Mouse (Mus musculus) CH12.LX (cell line): Measurements from ENCODE around the gene Glis3. TPM values are rescaled to one million over a fixed set of nuclear protein-coding genes. Genes with fewer than 3 reads are reported as not detected.

ENCODE experiments used
- DNase-seq: peaks from one replicate; pipeline ENCODE4 v3.0.0-alpha.2; 2013; ENCODE audit errors: extremely low read depth
- H3K27ac ChIP-seq: 2 replicates; pipeline ENCODE4 v1.5.1; 2012; ENCODE audit warnings: low read depth, mild to moderate bottlenecking, control low read depth, moderate library complexity; ENCODE audit not compliant: insufficient read depth
- H3K27me3 ChIP-seq: replicated peaks from 2 replicates; pipeline ENCODE3; 2012; ENCODE audit warnings: inconsistent platforms
- H3K36me3 ChIP-seq, 2 experiments: replicated peaks in 1 of 2; 2 replicates each; pipeline versions ENCODE3 to v1.6.1; 2012; ENCODE audit warnings: inconsistent platforms in 1 of 2, low read length in 1 of 2, mild to moderate bottlenecking in 1 of 2, mixed read lengths in 1 of 2, moderate library complexity in 1 of 2; ENCODE audit not compliant: control insufficient read depth in 1 of 2, insufficient read depth in 1 of 2
- H3K4me1 ChIP-seq, 2 experiments: 2 replicates each; pipeline ENCODE4 v1.6.1; 2012; ENCODE audit warnings: inconsistent platforms in 1 of 2, moderate library complexity in 1 of 2; ENCODE audit not compliant: insufficient read depth in 2 of 2, control insufficient read depth in 1 of 2
- H3K4me2 ChIP-seq: 2 replicates; pipeline ENCODE4 v1.6.1; 2012; ENCODE audit warnings: low read depth, mild to moderate bottlenecking, control low read depth; ENCODE audit not compliant: poor library complexity, insufficient read depth, severe bottlenecking
- H3K4me3 ChIP-seq, 3 experiments: fragments of 150-350 bp in 1 of 3; sonication (generic) in 1 of 3; replicated peaks in 1 of 3; 2 replicates each; pipeline versions ENCODE3 to v1.5.1; 2011 to 2012; ENCODE audit warnings: low read depth in 2 of 3, low read length in 2 of 3, mild to moderate bottlenecking in 2 of 3, moderate library complexity in 2 of 3, control low read depth in 1 of 3, improper control_type of control experiment in 1 of 3, inconsistent platforms in 1 of 3, mixed read lengths in 1 of 3; ENCODE audit not compliant: poor library complexity in 1 of 3
- H3K79me2 ChIP-seq: replicated peaks from 2 replicates; pipeline ENCODE4 v1.6.1; 2012; ENCODE audit warnings: mild to moderate bottlenecking, moderate library complexity; ENCODE audit not compliant: control insufficient read depth, poor library complexity, insufficient read depth, severe bottlenecking; ENCODE audit errors: extremely low read depth
- H3K9ac ChIP-seq: 2 replicates; pipeline ENCODE4 v1.6.1; 2012; ENCODE audit warnings: low read depth, mild to moderate bottlenecking, control low read depth, moderate library complexity; ENCODE audit not compliant: insufficient read depth
- H3K9me3 ChIP-seq: replicated peaks from 2 replicates; pipeline ENCODE3; 2012; ENCODE audit warnings: low read length, inconsistent platforms, mixed read lengths
- CHD2 ChIP-seq: IDR thresholded peaks from 2 replicates; pipeline ENCODE4 v1.6.1; 2011; ENCODE audit warnings: low read length, improper control_type of control experiment
- EP300 ChIP-seq: IDR thresholded peaks from 2 replicates; pipeline ENCODE4 v1.6.1; 2011; ENCODE audit warnings: low read length, improper control_type of control experiment
- ETS1 ChIP-seq: conservative IDR thresholded peaks from 2 replicates; pipeline ENCODE4 v1.6.1; 2012; ENCODE audit warnings: low read depth, mild to moderate bottlenecking, inconsistent platforms, low read length, improper control_type of control experiment, moderate library complexity
- GABPA ChIP-seq: IDR thresholded peaks from 2 replicates; pipeline ENCODE4 v1.6.1; 2012; ENCODE audit warnings: low read depth, low read length, improper control_type of control experiment, inconsistent platforms; ENCODE audit not compliant: insufficient replicate concordance
- HCFC1 ChIP-seq: IDR thresholded peaks from 2 replicates; pipeline ENCODE4 v1.6.1; 2012; ENCODE audit warnings: low read depth, mild to moderate bottlenecking, inconsistent platforms, low read length, improper control_type of control experiment
- JUN ChIP-seq: IDR thresholded peaks from 2 replicates; pipeline ENCODE4 v1.6.1; 2011; ENCODE audit warnings: low read depth, mild to moderate bottlenecking, low read length, improper control_type of control experiment, moderate library complexity; ENCODE audit not compliant: insufficient read depth
- JUND ChIP-seq: conservative IDR thresholded peaks from 2 replicates; pipeline ENCODE4 v1.6.1; 2011; ENCODE audit warnings: low read depth, low read length, improper control_type of control experiment
- KAT2A ChIP-seq: IDR thresholded peaks from 2 replicates; pipeline ENCODE4 v1.6.1; 2012; ENCODE audit warnings: low read length, improper control_type of control experiment, inconsistent platforms; ENCODE audit not compliant: insufficient replicate concordance
- MEF2A ChIP-seq: IDR thresholded peaks from 2 replicates; pipeline ENCODE4 v1.6.1; 2014; ENCODE audit warnings: low read depth, mild to moderate bottlenecking, inconsistent platforms, low read length, improper control_type of control experiment, borderline replicate concordance
- MXI1 ChIP-seq: IDR thresholded peaks from 2 replicates; pipeline ENCODE4 v1.6.1; 2011; ENCODE audit warnings: mild to moderate bottlenecking, low read depth, low read length, improper control_type of control experiment
- MYC ChIP-seq: IDR thresholded peaks from 2 replicates; pipeline ENCODE4 v1.6.1; 2011; ENCODE audit warnings: low read depth, mild to moderate bottlenecking, improper control_type of control experiment, low read length
- NELFE ChIP-seq: IDR thresholded peaks from 2 replicates; pipeline ENCODE4 v1.6.1; 2011; ENCODE audit warnings: low read depth, low read length, improper control_type of control experiment
- RCOR1 ChIP-seq: conservative IDR thresholded peaks from 2 replicates; pipeline ENCODE4 v1.6.1; 2012; ENCODE audit warnings: low read depth, mild to moderate bottlenecking, inconsistent platforms, low read length, improper control_type of control experiment
- TCF12 ChIP-seq: IDR thresholded peaks from 2 replicates; pipeline ENCODE4 v1.6.1; 2014; ENCODE audit warnings: low read depth, mild to moderate bottlenecking, inconsistent platforms, low read length, improper control_type of control experiment
- UBTF ChIP-seq: IDR thresholded peaks from 2 replicates; pipeline ENCODE4 v1.6.1; 2012; ENCODE audit warnings: low read depth, mild to moderate bottlenecking, inconsistent platforms, low read length, improper control_type of control experiment, moderate library complexity
- USF1 ChIP-seq: IDR thresholded peaks from 2 replicates; pipeline ENCODE4 v1.6.1; 2014; ENCODE audit warnings: low read depth, mild to moderate bottlenecking, inconsistent platforms, low read length, improper control_type of control experiment
- ZC3H11A ChIP-seq: IDR thresholded peaks from 2 replicates; pipeline ENCODE4 v1.6.1; 2012; ENCODE audit warnings: low read depth, mild to moderate bottlenecking, inconsistent platforms, low read length, improper control_type of control experiment
- ZKSCAN1 ChIP-seq: IDR thresholded peaks from 2 replicates; pipeline ENCODE4 v1.6.1; 2012; ENCODE audit warnings: low read depth, inconsistent platforms, low read length, improper control_type of control experiment, borderline replicate concordance
- ZMIZ1 ChIP-seq: IDR thresholded peaks from 2 replicates; pipeline ENCODE4 v1.6.1; 2012; ENCODE audit warnings: low read depth, mild to moderate bottlenecking, inconsistent platforms, low read length, improper control_type of control experiment
- dilution Hi-C: fragments of 300-500 bp; cut with MboI; formaldehyde crosslinking; loops from 2 replicates; pipeline ENCODE4 v1.14.3; 2020; ENCODE audit warnings: low sequenced_read_pairs; ENCODE audit not compliant: extremely low pct_unique_long_range_greater_than_20kb, extremely low pct_ligation_motif_present
- in situ Hi-C: fragments of 300-500 bp; cut with MboI; formaldehyde crosslinking; loops from 3 replicates; pipeline ENCODE4 v1.14.3; 2019; ENCODE audit warnings: low sequenced_read_pairs, low pct_ligation_motif_present, low pct_unique_long_range_greater_than_20kb, mixed read lengths
- polyA plus RNA-seq: library from polyadenylated mRNA; unstranded; fragments of >175 nt; gene quantifications from 2 replicates; pipeline ENCODE4 v1.2.1, GENCODE M21; 2012; ENCODE audit warnings: low read depth; ENCODE audit not compliant: insufficient read length
- total RNA-seq, 2 experiments: library from RNA; depleted of rRNA; stranded (reverse); fragments of 300-350 nt in 1 of 2; fragments of >200 nt in 1 of 2; gene quantifications; 2 replicates each; pipeline ENCODE4 v1.2.3; 2012 to 2014

The Glis3 gene
- total and polyA plus RNA-seq, 3 experiments: not detected

- dilution Hi-C loops (no loop called here), in situ Hi-C loops (no loop called here)
- H3K36me3 ChIP-seq: no peaks in the 10 kb centered on the region
- H3K27ac ChIP-seq: no peak overlapping the region
- H3K9me3 ChIP-seq: no peaks in the 10 kb centered on the region
- H3K4me1 ChIP-seq: no peaks in the 10 kb centered on the region; a peak in 1 of 4 replicates
- H3K4me3 ChIP-seq: no peak overlapping the region
- H3K27me3 ChIP-seq: no peaks in the 10 kb centered on the region
- H3K9ac ChIP-seq: no peak overlapping the region
- no peak for DNase-seq
- no peaks in the 10 kb centered on the region for H3K79me2 ChIP-seq
- TF ChIP-seq HCFC1 (no peak), MYC (no peak), MXI1 (no peak), UBTF (no peak), JUND (no peak), JUN (no peak), MEF2A (no peak), NELFE (no peak), TCF12 (no peak), ZC3H11A (no peak)
- no peak overlapping the region for H3K4me2 ChIP-seq
Measured at GRCm38 (mm10) chr19:28617736-28618135, 62.1 kb downstream of the Glis3 start.

GRCm38 (mm10) chr19:28617191-28617590 is 62.7 kb downstream of the Glis3 start:
- Histone ChIP-seq H3K36me3 (no peaks in the 10 kb centered on the region), H3K4me3 (no peak overlapping the region), H3K9ac (no peak overlapping the region), H3K9me3 (no peaks in the 10 kb centered on the region), H3K79me2 (no peaks in the 10 kb centered on the region), H3K4me1 (peaks cover 3 to 4% of the 10 kb centered on the region in 2 experiments; a peak in 2 of 4 replicates), H3K27ac (no peak overlapping the region), H3K4me2 (no peak overlapping the region), H3K27me3 (no peaks in the 10 kb centered on the region)
- TF ChIP-seq ZMIZ1: no peak
- in situ Hi-C loops (no loop called here), dilution Hi-C loops (no loop called here)
- DNase-seq: no peak

GRCm38 (mm10) chr19:28616487-28616886 is 63.4 kb downstream of the Glis3 start:
- Histone ChIP-seq H3K4me2 (no peak overlapping the region), H3K9ac (no peak overlapping the region), H3K4me3 (no peak overlapping the region), H3K79me2 (no peaks in the 10 kb centered on the region), H3K4me1 (peaks cover 4 to 6% of the 10 kb centered on the region in 2 experiments; a peak in 2 of 4 replicates), H3K27me3 (no peaks in the 10 kb centered on the region), H3K27ac (no peak overlapping the region), H3K36me3 (no peaks in the 10 kb centered on the region), H3K9me3 (no peaks in the 10 kb centered on the region)
- no peak for DNase-seq
- in situ Hi-C loops: no loop called here
- TF ChIP-seq KAT2A: no peak
- TF ChIP-seq MXI1: no peak
- TF ChIP-seq UBTF: no peak
- no peak for TF ChIP-seq RCOR1
- TF ChIP-seq ETS1: no peak
- no peak for TF ChIP-seq CHD2
- TF ChIP-seq GABPA: no peak
- TF ChIP-seq EP300: no peak
- no peak for TF ChIP-seq JUND
- no peak for TF ChIP-seq ZKSCAN1
- no peak for TF ChIP-seq USF1
- no peak for TF ChIP-seq MEF2A
- TF ChIP-seq, all 38 proteins: peak for 0
- dilution Hi-C loops: no loop called here
